Mouse (Mus musculus) myocyte (in vitro differentiated cells): ENCODE data around the gene Ubqln4. TPM values are rescaled to one million over a fixed set of nuclear protein-coding genes. Genes with fewer than 3 reads are reported as not detected.

Experiments used
- H3K27me3 ChIP-seq: one replicate; pipeline ENCODE4 v1.6.1; 2011; ENCODE audit not compliant: control insufficient read depth, insufficient read depth, insufficient read length
- H3K36me3 ChIP-seq: one replicate; pipeline ENCODE4 v1.6.1; 2011; ENCODE audit not compliant: control insufficient read depth, insufficient read depth
- H3K4me2 ChIP-seq: one replicate; pipeline ENCODE4 v1.6.1; 2011; ENCODE audit warnings: low read depth, control low read depth
- H3K4me3 ChIP-seq: one replicate; pipeline ENCODE4 v1.5.1; 2011; ENCODE audit warnings: mild to moderate bottlenecking, control low read depth, moderate library complexity
- H3K79me2 ChIP-seq: one replicate; pipeline ENCODE4 v1.6.1; 2011; ENCODE audit not compliant: control insufficient read depth, insufficient read depth
- H3ac ChIP-seq: one replicate; pipeline ENCODE4 v1.6.1; 2011; ENCODE audit not compliant: control insufficient read depth, insufficient read length
- CEBPB ChIP-seq: IDR thresholded peaks from 2 replicates; pipeline ENCODE4 v1.6.1; 2011; ENCODE audit warnings: mild to moderate bottlenecking, moderate library complexity; ENCODE audit not compliant: poor library complexity, insufficient read depth, severe bottlenecking
- E2F4 ChIP-seq: IDR thresholded peaks from one replicate; pipeline ENCODE4 v1.6.1; 2011; ENCODE audit warnings: mild to moderate bottlenecking, control low read depth, moderate library complexity; ENCODE audit not compliant: insufficient read depth
- MAX ChIP-seq: IDR thresholded peaks from one replicate; pipeline ENCODE4 v1.6.1; 2011; ENCODE audit warnings: low read depth, mild to moderate bottlenecking, control low read depth
- MYOD1 ChIP-seq, 3 experiments: IDR thresholded peaks; one replicate each; pipeline ENCODE4 v1.6.1; 2011; ENCODE audit warnings: control low read depth in 2 of 3, low read depth in 2 of 3, mild to moderate bottlenecking in 2 of 3, moderate library complexity in 1 of 3; ENCODE audit not compliant: insufficient read length in 2 of 3, control insufficient read depth in 1 of 3
- MYOG ChIP-seq, 3 experiments: IDR thresholded peaks; one replicate each; pipeline ENCODE4 v1.6.1; 2011; ENCODE audit warnings: control low read depth in 2 of 3, low read depth in 2 of 3, mild to moderate bottlenecking in 2 of 3; ENCODE audit not compliant: insufficient read length in 2 of 3, control insufficient read depth in 1 of 3, insufficient read depth in 1 of 3
- POLR2A ChIP-seq: IDR thresholded peaks from one replicate; pipeline ENCODE4 v1.6.1; 2011; ENCODE audit warnings: low read depth, mild to moderate bottlenecking, control low read depth, moderate library complexity; ENCODE audit not compliant: insufficient read length
- POLR2AphosphoS2 ChIP-seq: IDR thresholded peaks from one replicate; pipeline ENCODE4 v1.6.1; 2011; ENCODE audit warnings: low read depth, control low read depth; ENCODE audit not compliant: insufficient read length
- REST ChIP-seq: IDR thresholded peaks from one replicate; pipeline ENCODE4 v1.6.1; 2011; ENCODE audit warnings: mild to moderate bottlenecking, control low read depth, moderate library complexity; ENCODE audit not compliant: insufficient read depth, insufficient read length
- SRF ChIP-seq: IDR thresholded peaks from one replicate; pipeline ENCODE4 v1.6.1; 2011; ENCODE audit warnings: low read depth; ENCODE audit not compliant: control insufficient read depth, insufficient read length
- TCF12 ChIP-seq: IDR thresholded peaks from one replicate; pipeline ENCODE4 v1.6.1; 2011; ENCODE audit warnings: mild to moderate bottlenecking, control low read depth; ENCODE audit not compliant: poor library complexity, insufficient read depth, severe bottlenecking
- TCF3 ChIP-seq: IDR thresholded peaks from one replicate; pipeline ENCODE4 v1.6.1; 2011; ENCODE audit warnings: low read depth, control low read depth; ENCODE audit not compliant: insufficient read length
- USF1 ChIP-seq: IDR thresholded peaks from one replicate; pipeline ENCODE4 v1.6.1; 2011; ENCODE audit warnings: low read depth, mild to moderate bottlenecking, control low read depth, moderate library complexity
- polyA plus RNA-seq: library from polyadenylated mRNA; unstranded; fragments of >200 nt; fragmentation: generic; extraction: Trizol; gene quantifications from one replicate; pipeline ENCODE4 v1.2.1, GENCODE M21; 2012; ENCODE audit warnings: missing spikeins

The Ubqln4 gene
- polyA plus RNA-seq, 1 experiment: 44.9 TPM

GRCm38 (mm10) chr3:88567892-88568291 is 14.3 kb downstream of the Ubqln4 start:
- H3K4me3 ChIP-seq: no peak overlapping the region
- H3K27me3 ChIP-seq: no peaks in the 10 kb centered on the region
- H3ac ChIP-seq: no peak overlapping the region
- H3K79me2 ChIP-seq: no peaks in the 10 kb centered on the region
- TF ChIP-seq MYOD1 (IDR thresholded peaks at IDR 0.05; ENCODE audit: control insufficient read depth in 1 of 3, insufficient read length in 2 of 3, low read depth in 2 of 3) (no peak), POLR2AphosphoS2 (no peak), MYOG (IDR thresholded peaks at IDR 0.05; ENCODE audit: control insufficient read depth in 1 of 3, insufficient read depth in 1 of 3, insufficient read length in 2 of 3, low read depth in 2 of 3) (no peak)
- peaks cover 36% of the 10 kb centered on the region for H3K36me3 ChIP-seq
- no peak overlapping the region for H3K4me2 ChIP-seq

- Histone ChIP-seq H3K36me3 (peaks cover 31% of the 10 kb centered on the region), H3K4me2 (no peak overlapping the region), H3K27me3 (no peaks in the 10 kb centered on the region), H3K79me2 (no peaks in the 10 kb centered on the region), H3ac (no peak overlapping the region), H3K4me3 (no peak overlapping the region)
- no peak for TF ChIP-seq E2F4
- TF ChIP-seq REST: no peak
- no peak for TF ChIP-seq MAX
- TF ChIP-seq POLR2A: no peak
- no peak for TF ChIP-seq USF1
- no peak for TF ChIP-seq MYOG (IDR thresholded peaks at IDR 0.05; ENCODE audit: control insufficient read depth in 1 of 3, insufficient read depth in 1 of 3, insufficient read length in 2 of 3, low read depth in 2 of 3)
These were observed 15.1 kb downstream of the Ubqln4 start for GRCm38 (mm10) chr3:88568615-88569014.

DNA sequence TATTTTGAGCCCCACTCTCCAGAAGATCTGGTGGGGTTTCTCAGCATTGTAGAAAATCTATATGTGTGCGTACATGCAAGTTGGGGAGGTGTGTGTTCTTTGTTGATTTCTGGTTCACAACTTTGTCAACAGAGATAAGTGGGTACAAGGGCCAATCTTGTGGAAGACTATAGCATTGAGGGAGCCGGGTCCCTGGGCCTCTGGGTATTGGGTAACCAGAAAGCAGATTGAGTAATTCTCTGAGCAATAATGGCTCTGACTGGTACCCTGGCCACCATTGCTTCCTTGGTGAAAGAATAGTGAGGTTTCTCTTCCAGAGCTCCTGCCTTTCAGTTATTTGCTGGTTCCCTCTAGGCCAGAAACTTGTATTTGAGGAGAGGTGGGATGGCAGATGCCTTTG is 15.5 kb downstream of the Ubqln4 start:
- H3K4me3 ChIP-seq: no peak overlapping the region
- TF ChIP-seq USF1 (no peak), CEBPB (no peak)

GRCm38 (mm10) chr3:88569694-88570093 is 16.1 kb downstream of the Ubqln4 start:
- Histone ChIP-seq H3K36me3 (peaks cover 27% of the 10 kb centered on the region), H3K4me2 (no peak overlapping the region), H3ac (no peak overlapping the region), H3K79me2 (no peaks in the 10 kb centered on the region), H3K4me3 (no peak overlapping the region), H3K27me3 (no peaks in the 10 kb centered on the region)
- no peak for TF ChIP-seq E2F4
- TF ChIP-seq MYOD1 (IDR thresholded peaks at IDR 0.05; ENCODE audit: control insufficient read depth in 1 of 3, insufficient read length in 2 of 3, low read depth in 2 of 3): no peak
- TF ChIP-seq MAX: no peak
- no peak for TF ChIP-seq REST
- no peak for TF ChIP-seq MYOG (IDR thresholded peaks at IDR 0.05; ENCODE audit: control insufficient read depth in 1 of 3, insufficient read depth in 1 of 3, insufficient read length in 2 of 3, low read depth in 2 of 3)
- no peak for TF ChIP-seq SRF
- no peak for TF ChIP-seq POLR2AphosphoS2
- TF ChIP-seq USF1: no peak
- no peak for TF ChIP-seq TCF12
- TF ChIP-seq CEBPB: no peak
- no peak for TF ChIP-seq TCF3
- TF ChIP-seq POLR2A: no peak

More for the DNA sequence above, 15.5 kb downstream of the Ubqln4 start:
- Histone ChIP-seq H3K27me3 (no peaks in the 10 kb centered on the region), H3ac (no peak overlapping the region), H3K79me2 (no peaks in the 10 kb centered on the region), H3K4me2 (no peak overlapping the region), H3K36me3 (peaks cover 28% of the 10 kb centered on the region)

DNA sequence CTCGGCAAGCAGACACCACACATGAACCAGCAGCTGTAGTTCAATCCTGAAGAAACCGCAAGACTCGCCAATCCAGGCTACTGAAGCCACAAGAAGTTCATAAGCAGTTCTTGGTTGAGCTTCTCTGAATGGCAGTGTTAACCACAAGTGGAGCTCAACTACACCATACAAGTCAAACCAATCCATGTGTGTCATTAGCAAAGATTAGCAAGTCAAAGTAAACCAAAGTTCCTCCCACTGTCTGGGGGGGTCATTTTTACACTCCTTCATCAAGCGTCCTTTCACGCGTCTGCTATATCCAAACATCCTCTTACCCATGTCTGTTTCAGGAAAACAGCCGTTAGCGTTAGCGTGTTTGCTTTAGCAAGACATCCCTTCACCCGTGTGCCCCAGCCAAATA is 16.8 kb downstream of the Ubqln4 start:
- no peak overlapping the region for H3ac ChIP-seq
- no peaks in the 10 kb centered on the region for H3K27me3 ChIP-seq
- TF ChIP-seq MYOG (IDR thresholded peaks at IDR 0.05; ENCODE audit: control insufficient read depth in 1 of 3, insufficient read depth in 1 of 3, insufficient read length in 2 of 3, low read depth in 2 of 3) (no peak), TCF3 (no peak), POLR2AphosphoS2 (no peak), E2F4 (no peak), SRF (no peak), USF1 (no peak), POLR2A (no peak), MAX (no peak), REST (no peak), TCF12 (no peak), MYOD1 (IDR thresholded peaks at IDR 0.05; ENCODE audit: control insufficient read depth in 1 of 3, insufficient read length in 2 of 3, low read depth in 2 of 3) (no peak)

More for the DNA sequence above, 16.8 kb downstream of the Ubqln4 start:
- Histone ChIP-seq H3K4me2 (no peak overlapping the region), H3K36me3 (peaks cover 27% of the 10 kb centered on the region), H3K4me3 (no peak overlapping the region), H3K79me2 (no peaks in the 10 kb centered on the region)
